ENCODE assay signal across 8 mouse cellular contexts in genomic region chr7:70365401-70365811, GRCm38 (mm10). TPM values are rescaled to one million over a fixed set of nuclear protein-coding genes. Genes with fewer than 3 reads are reported as not detected.
DNase-seq lines count a peak whose midpoint lies in the region; ATAC-seq and TF ChIP-seq lines count a peak whose summit lies in the region.

No protein-coding gene starts in this region.

- H3K4me2 ChIP-seq in neural tube, embryonic 15.5 days, result peak overlapping the region; percentile 63

- ATAC-seq in neural tube, embryonic 15.5 days (ENCODE audit: low FRiP score), result no peak

- intact Hi-C loops in heart, postnatal 36 days (cut with DNase I), result loop anchor here (5.0 to 10.0 kb wide), 7 partner anchors 262 to 1789 kb away; no protein-coding TSS in a partner anchor

- peak; percentile 57 for DNase-seq in lung, adult 2 months
- no peak for DNase-seq in lung, postnatal 14 days
- DNase-seq in heart, postnatal 36 days, result peak; percentile 50 to 69
- peak; percentile 76 for DNase-seq in limb, embryonic 10.5 days (ENCODE audit: low spot score)
- no peak for DNase-seq in c-Kit-positive CD71-positive TER-119-positive erythroid progenitor cells, embryonic 14.5 days (ENCODE audit: low spot score)
- no peak for DNase-seq in MN1 (ENCODE audit: low spot score)

- 0 out of 2 replicates have a peak, but pooled peaks cover 3% of the 10 kb centered on the region for H3K4me1 ChIP-seq in lung, adult 2 months (ENCODE audit: control insufficient read depth, insufficient read depth, low read length)
- no peaks in the 10 kb centered on the region for H3K4me1 ChIP-seq in cortical plate, adult 2 months (ENCODE audit: control insufficient read depth, insufficient read depth, low read length)
- H3K4me1 ChIP-seq in limb, embryonic 10.5 days, result peaks cover 61% of the 10 kb centered on the region
- peaks cover 26% of the 10 kb centered on the region for H3K4me1 ChIP-seq in neural tube, embryonic 15.5 days

- peak overlapping the region; percentile 72 for H3K9ac ChIP-seq in neural tube, embryonic 15.5 days (replicated peaks)

- H3K36me3 ChIP-seq in limb, embryonic 10.5 days, result no peaks in the 10 kb centered on the region
- H3K36me3 ChIP-seq in neural tube, embryonic 15.5 days, result no peaks in the 10 kb centered on the region

- no peak for TF ChIP-seq CTCF in lung, adult 2 months (IDR thresholded peaks at IDR 0.05; ENCODE audit: insufficient read depth, low read length)
- TF ChIP-seq CTCF in cortical plate, adult 2 months (IDR thresholded peaks at IDR 0.05; ENCODE audit: extremely low read depth, insufficient read depth, low read length), result no peak

- H3K4me3 ChIP-seq in lung, adult 2 months (replicated peaks; ENCODE audit: extremely low read depth, low read depth, low read length), result peak overlapping the region; percentile 53
- peak overlapping the region; percentile 49 for H3K4me3 ChIP-seq in cortical plate, adult 2 months (ENCODE audit: insufficient read depth, low read length)
- H3K4me3 ChIP-seq in limb, embryonic 10.5 days, result peak overlapping the region; percentile 61
- H3K4me3 ChIP-seq in neural tube, embryonic 15.5 days (replicated peaks), result peak overlapping the region; percentile 50

- TF ChIP-seq POLR2A in lung, adult 2 months (IDR thresholded peaks at IDR 0.05; ENCODE audit: borderline replicate concordance, extremely low read depth, low read depth, low read length), result peak; percentile 29; the same call in 1 of the 2 replicates
- no peak for TF ChIP-seq POLR2A in cortical plate, adult 2 months (IDR thresholded peaks at IDR 0.05; ENCODE audit: extremely low read depth, insufficient read depth, low read length)

- WGBS in lung, adult 2 months, result under 1% methylated on average over 17 of the region's 17 CpGs
- under 1% methylated on average over 17 of the region's 17 CpGs for WGBS in limb, embryonic 10.5 days
- WGBS in neural tube, embryonic 15.5 days, result under 1% methylated on average over 17 of the region's 17 CpGs

- H3K9me3 ChIP-seq in limb, embryonic 10.5 days (replicated peaks), result no peaks in the 10 kb centered on the region
- no peaks in the 10 kb centered on the region for H3K9me3 ChIP-seq in neural tube, embryonic 15.5 days (replicated peaks)

- H3K27me3 ChIP-seq in limb, embryonic 10.5 days (ENCODE audit: low read depth, poor library complexity, severe bottlenecking), result peaks cover 51% of the 10 kb centered on the region
- peaks cover 25% of the 10 kb centered on the region for H3K27me3 ChIP-seq in neural tube, embryonic 15.5 days (replicated peaks)

- H3K27ac ChIP-seq in cortical plate, adult 2 months (ENCODE audit: insufficient read depth, low read length), result no peak overlapping the region
- H3K27ac ChIP-seq in limb, embryonic 10.5 days, result peak overlapping the region; percentile 83
- peak overlapping the region; percentile 88 for H3K27ac ChIP-seq in neural tube, embryonic 15.5 days (replicated peaks)

RNA-seq across cellular contexts. Expression of gene Nr2f2, which starts 1.1 kb away (rescaled TPM):
- polyA plus RNA-seq in lung, adult 2 months (2012; rRNA removed), result 231 and 263 TPM in 2 replicates
- 13.8 and 21.2 TPM in 2 replicates for polyA plus RNA-seq in cortical plate, adult 2 months (2012; rRNA removed)
- 10 to 100 TPM; 18.9 to 23.9 TPM for total RNA-seq in heart, postnatal 36 days (2021)
- polyA plus RNA-seq in limb, embryonic 10.5 days (2016; fragmentation: Nextera tagmentation; extraction: Ambion mirVana), result 48.0 and 56.8 TPM in 2 replicates
- polyA plus RNA-seq in neural tube, embryonic 15.5 days (2015; fragmentation: Nextera tagmentation; extraction: Ambion mirVana), result 60.3 and 62.5 TPM in 2 replicates

Comparison
In these comparisons a context has a peak if more than half of its experiments do, and no peak if none do; other contexts are left out.
1. DNase-seq: peak in lung, adult 2 months (single experiment), heart, postnatal 36 days (2 of 2) and limb, embryonic 10.5 days (single experiment); none in lung, postnatal 14 days (single experiment), c-Kit-positive CD71-positive TER-119-positive erythroid progenitor cells, embryonic 14.5 days (single experiment) and MN1 (single experiment).
2. Peak in every context shown above with its lines, with median percentiles within 50 percentile points of each other: H3K4me3 ChIP-seq.